Mouse (Mus musculus): ENCODE measurements around the gene A930004D18Rik.

DNA sequence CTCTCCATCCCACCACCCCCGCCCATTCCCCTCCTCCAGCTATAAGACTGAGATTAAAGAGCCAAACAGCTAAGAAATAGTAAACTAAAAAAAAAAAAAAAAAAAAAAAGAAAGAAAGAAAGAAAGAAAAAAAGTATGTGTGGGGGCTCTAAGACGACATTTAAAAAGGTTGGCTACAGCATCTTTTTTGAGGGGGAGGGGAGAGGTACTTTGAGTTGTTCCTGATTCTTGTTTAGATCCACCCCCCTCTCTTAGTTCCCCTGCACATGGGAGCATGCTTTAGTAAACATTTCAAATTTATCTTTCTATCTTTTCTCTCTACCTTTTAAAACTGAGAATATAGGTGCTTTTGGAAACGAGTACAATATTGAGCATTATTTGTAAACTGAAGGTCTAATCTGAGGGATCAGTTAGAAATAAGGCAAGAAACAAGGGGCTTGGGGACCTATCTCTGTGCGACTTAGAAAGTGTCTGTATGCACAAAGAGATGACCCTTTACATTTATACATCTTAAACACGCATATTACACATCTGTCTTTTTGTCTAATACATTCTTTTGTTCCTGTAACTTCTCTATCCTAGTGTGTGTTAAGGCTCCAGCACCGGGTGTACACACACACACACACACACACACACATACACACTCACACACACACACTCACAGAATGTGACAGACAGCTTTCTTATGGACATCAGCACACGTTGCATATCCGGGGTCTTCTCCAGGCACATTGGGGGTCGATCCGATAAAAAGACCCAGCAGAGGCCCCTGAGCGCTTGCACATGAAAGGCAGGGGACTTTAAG, 13.7 kb upstream of the A930004D18Rik start:
- no peak for TF ChIP-seq CTCF (IDR thresholded peaks at IDR 0.05; ENCODE audit: control insufficient read depth, insufficient read depth, low read length)
- TF ChIP-seq POLR2A (IDR thresholded peaks at IDR 0.05; ENCODE audit: borderline replicate concordance, control insufficient read depth, low read depth, low read length) = no peak
